Mouse (Mus musculus): ENCODE results near the gene Marcks. TPM values are rescaled to one million over a fixed set of nuclear protein-coding genes. Genes with fewer than 3 reads are reported as not detected.

Gene Marcks
- polyA plus RNA-seq, 1 experiment from 2014 or later: 309 TPM

DNA sequence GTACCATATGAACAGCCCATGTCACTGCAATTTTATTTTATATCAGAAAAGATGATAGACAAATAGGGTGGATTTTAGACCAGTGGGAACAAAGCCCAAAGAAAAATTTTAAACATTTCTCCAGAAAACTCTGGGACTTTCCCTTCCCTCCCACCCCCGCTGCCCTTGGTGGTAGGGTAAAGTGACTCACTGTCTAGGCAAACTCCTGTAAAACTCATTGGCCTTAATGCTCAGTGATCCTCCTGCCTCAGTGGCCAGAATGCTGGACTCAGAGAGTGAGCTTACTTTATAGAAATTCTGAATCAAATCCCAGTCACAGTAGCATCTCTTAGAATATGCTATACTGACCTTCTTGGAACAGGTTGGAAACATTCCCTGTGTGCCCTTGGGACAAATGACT lies 6.7 kb upstream of the Marcks start:
- Histone ChIP-seq H3K4me1 (peaks cover 6% of the 10 kb centered on the region; the same call in 1 of the 2 replicates), H3K27ac (no peak overlapping the region), H3K9ac (no peak overlapping the region), H3K27me3 (replicated peaks) (no peaks in the 10 kb centered on the region), H3K9me3 (no peaks in the 10 kb centered on the region), H3K4me2 (replicated peaks) (no peak overlapping the region), H3K4me3 (no peak overlapping the region), H3K36me3 (no peaks in the 10 kb centered on the region)
- no peak for ATAC-seq (ENCODE audit: low FRiP score, low read depth)
- 82% methylated on average over 1 of the region's 1 CpGs for WGBS

DNA sequence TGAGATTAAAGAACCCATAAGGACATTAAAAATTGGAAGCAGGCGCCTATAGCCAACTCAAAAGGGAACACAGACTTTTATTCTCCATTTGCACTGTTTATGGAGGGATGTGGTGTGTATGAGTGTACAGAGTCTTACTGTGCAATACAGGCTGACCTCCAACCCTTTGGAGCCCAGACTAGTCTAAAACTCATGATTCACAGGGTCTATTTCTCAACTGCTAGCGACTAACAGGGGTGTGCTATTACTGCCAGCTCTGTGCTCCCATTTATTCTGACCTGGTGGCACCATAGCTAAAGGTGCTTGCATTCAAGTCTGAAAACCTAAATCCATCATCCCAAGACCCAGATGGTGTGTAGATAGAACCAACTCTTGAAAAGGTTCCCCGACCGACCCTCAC lies 2.9 kb upstream of the Marcks start:
- 54% methylated on average over 4 of the region's 4 CpGs for WGBS
- peaks cover 6% of the 10 kb centered on the region; the same call in 1 of the 2 replicates for H3K4me1 ChIP-seq
- peaks cover under 1% of the 10 kb centered on the region; the same call in 1 of the 2 replicates for H3K36me3 ChIP-seq
- H3K4me2 ChIP-seq (replicated peaks): peak overlapping the region; percentile 66
- H3K9ac ChIP-seq: peak overlapping the region; percentile 30; the same call in 1 of the 2 replicates
- H3K27me3 ChIP-seq (replicated peaks): no peaks in the 10 kb centered on the region
- peak overlapping the region; percentile 98; the same call in 1 of the 2 replicates for H3K27ac ChIP-seq
- H3K9me3 ChIP-seq: no peaks in the 10 kb centered on the region
- no peak for ATAC-seq (ENCODE audit: low FRiP score, low read depth)
- peak overlapping the region; percentile 100 for H3K4me3 ChIP-seq

DNA sequence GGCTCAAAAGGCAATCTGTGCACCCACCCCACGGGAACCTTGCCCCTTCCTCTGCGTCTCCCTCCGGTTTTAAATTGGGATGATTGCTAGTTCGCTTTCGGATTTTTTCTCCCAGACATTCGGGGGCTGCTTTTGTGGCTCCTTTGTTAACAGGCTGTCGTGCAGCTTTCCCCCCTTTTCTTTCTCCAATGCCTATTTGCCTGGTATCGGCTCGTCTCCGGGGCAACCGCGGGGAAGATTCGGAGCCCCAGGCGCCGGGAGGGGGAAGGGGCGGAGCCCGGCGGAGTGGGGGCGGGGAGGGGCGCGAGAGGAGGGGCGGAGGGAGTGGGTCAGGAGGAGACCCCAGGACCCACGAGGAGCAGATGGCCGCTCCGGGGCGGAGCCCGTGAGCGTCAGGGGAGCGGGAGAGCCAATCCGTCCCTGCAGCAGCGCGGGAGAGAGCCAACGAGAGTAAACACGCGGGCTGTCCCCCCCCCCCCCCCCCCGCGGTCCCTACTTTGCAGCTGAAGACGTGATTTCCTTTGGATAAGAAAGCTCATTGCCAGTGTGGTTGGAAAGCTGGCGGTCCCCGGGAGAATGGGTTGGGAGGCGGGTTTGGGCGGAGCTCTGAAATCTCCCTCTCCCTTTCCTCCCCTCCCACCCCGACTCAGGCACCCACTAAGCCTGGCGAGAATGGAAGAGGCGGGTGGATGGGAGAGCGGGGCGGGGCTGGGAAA lies 2.2 kb upstream of the Marcks start:
- H3K27me3 ChIP-seq (replicated peaks): no peaks in the 10 kb centered on the region
- peak overlapping the region; percentile 66 for H3K4me2 ChIP-seq (replicated peaks)
- peak overlapping the region; percentile 100 for H3K9ac ChIP-seq
- under 1% methylated on average over 44 of the region's 47 CpGs for WGBS
- H3K36me3 ChIP-seq: peaks cover 8% of the 10 kb centered on the region
- H3K4me3 ChIP-seq: peak overlapping the region; percentile 100
- peaks cover 6% of the 10 kb centered on the region; the same call in 1 of the 2 replicates for H3K4me1 ChIP-seq
- no peaks in the 10 kb centered on the region for H3K9me3 ChIP-seq
- ATAC-seq (ENCODE audit: low FRiP score, low read depth): peak; percentile 89
- H3K27ac ChIP-seq: peak overlapping the region; percentile 98

DNA sequence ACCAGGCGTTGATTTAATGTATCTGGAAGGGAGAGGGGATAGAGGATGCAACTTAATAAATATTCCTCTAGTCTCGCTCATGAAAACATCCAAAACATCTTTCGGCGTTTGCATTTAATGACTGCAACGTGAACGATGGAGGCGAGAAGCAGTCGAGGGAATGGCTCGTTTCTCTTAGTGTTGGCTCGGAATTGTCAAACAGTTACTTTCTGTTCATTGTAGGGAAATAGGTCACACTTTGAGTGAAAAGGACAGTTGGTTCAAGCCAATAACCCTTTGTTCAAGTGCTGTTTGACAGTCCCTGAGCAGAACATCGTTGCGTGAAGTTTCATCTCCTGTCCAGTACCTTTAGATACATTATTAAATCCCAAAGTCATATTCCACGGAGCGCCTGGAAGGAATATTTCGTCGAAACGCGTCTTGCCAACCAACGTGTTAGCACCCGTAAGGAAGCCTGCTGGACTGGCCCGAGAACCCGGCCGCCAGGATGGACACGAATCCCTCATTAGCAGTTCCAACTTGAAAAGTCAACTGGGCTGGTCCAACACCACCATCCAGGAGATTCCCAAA lies 1.5 kb upstream of the Marcks start:
- Histone ChIP-seq H3K9ac (peak overlapping the region; percentile 100), H3K27ac (peak overlapping the region; percentile 98), H3K4me2 (replicated peaks) (peak overlapping the region; percentile 66), H3K36me3 (peaks cover 9% of the 10 kb centered on the region), H3K9me3 (no peaks in the 10 kb centered on the region), H3K27me3 (replicated peaks) (no peaks in the 10 kb centered on the region), H3K4me3 (peak overlapping the region; percentile 100), H3K4me1 (peaks cover 6% of the 10 kb centered on the region; the same call in 1 of the 2 replicates)
- under 1% methylated on average over 24 of the region's 24 CpGs for WGBS
- peak; percentile 19 for ATAC-seq (ENCODE audit: low FRiP score, low read depth)

DNA sequence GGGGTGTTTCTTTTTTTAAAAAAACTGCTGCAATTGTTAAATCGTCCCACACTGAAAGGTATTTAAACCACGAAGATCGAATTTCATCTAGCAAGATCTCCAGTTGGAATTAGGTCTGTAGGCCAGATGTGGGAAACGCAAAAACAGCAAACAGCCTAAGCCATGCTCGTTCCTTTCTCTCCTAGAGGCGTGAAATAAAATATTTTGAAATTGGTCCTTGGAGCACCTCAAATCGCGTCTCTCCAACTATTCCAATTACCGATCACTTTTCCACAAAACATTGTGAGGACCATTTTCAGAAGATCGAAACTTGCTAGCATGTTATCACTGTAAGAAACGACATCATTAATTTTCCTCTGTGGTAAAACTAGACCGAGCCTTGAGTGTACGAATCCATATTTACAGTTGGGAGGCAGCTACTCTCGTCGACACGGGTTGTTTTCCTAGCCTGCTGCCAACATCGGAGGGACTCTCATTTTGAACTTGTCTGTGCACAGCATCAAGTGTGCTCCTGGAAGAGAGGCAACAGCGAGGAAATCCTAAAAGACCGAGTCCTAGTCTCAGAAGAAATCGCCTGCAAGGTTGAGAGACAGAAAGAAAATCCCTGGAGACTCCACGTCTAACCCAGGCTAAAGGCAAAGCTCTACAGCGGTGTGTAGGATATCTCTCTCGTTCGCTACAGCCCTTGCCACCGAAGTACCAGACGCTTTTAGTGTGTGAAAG lies 884 bp upstream of the Marcks start:
- Histone ChIP-seq H3K4me3 (peak overlapping the region; percentile 100), H3K9ac (peak overlapping the region; percentile 100), H3K4me2 (replicated peaks) (peak overlapping the region; percentile 66), H3K27ac (peak overlapping the region; percentile 98), H3K27me3 (replicated peaks) (no peaks in the 10 kb centered on the region), H3K9me3 (no peaks in the 10 kb centered on the region), H3K4me1 (peaks cover 7% of the 10 kb centered on the region; the same call in 1 of the 2 replicates), H3K36me3 (peaks cover 12% of the 10 kb centered on the region)
- no peak for ATAC-seq (ENCODE audit: low FRiP score, low read depth)
- WGBS: under 1% methylated on average over 26 of the region's 26 CpGs

DNA sequence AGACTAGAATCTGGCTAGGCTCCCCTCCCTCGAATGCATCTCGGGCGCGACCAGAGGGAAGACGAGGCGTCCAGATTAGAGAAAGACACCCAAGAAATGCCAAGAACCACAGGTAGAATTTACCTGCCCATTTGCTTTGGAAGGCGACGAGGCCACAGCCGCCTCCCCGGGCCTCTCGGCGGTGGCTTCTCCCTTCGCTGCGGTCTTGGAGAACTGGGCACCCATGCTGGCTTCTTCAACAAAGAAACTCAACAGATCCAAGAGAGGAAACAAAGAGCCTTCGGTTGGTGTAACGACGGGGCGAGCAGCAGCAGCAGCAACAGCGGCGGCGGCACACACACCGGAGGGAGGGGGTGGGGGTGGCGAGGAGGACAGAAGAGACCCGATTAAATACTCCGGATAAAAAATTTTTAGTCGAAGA lies 399 bp downstream of the Marcks start:
- Histone ChIP-seq H3K4me3 (peak overlapping the region; percentile 100), H3K4me1 (peaks cover 12% of the 10 kb centered on the region; the same call in 1 of the 2 replicates), H3K36me3 (peaks cover 16% of the 10 kb centered on the region), H3K27me3 (replicated peaks) (no peaks in the 10 kb centered on the region), H3K9ac (peak overlapping the region; percentile 100), H3K27ac (peak overlapping the region; percentile 97), H3K9me3 (no peaks in the 10 kb centered on the region), H3K4me2 (replicated peaks) (no peak overlapping the region)
- 0 out of 2 replicates have a peak, but pooled peaks have one; percentile 4 for ATAC-seq (ENCODE audit: low FRiP score, low read depth)
- under 1% methylated on average over 26 of the region's 26 CpGs for WGBS

DNA sequence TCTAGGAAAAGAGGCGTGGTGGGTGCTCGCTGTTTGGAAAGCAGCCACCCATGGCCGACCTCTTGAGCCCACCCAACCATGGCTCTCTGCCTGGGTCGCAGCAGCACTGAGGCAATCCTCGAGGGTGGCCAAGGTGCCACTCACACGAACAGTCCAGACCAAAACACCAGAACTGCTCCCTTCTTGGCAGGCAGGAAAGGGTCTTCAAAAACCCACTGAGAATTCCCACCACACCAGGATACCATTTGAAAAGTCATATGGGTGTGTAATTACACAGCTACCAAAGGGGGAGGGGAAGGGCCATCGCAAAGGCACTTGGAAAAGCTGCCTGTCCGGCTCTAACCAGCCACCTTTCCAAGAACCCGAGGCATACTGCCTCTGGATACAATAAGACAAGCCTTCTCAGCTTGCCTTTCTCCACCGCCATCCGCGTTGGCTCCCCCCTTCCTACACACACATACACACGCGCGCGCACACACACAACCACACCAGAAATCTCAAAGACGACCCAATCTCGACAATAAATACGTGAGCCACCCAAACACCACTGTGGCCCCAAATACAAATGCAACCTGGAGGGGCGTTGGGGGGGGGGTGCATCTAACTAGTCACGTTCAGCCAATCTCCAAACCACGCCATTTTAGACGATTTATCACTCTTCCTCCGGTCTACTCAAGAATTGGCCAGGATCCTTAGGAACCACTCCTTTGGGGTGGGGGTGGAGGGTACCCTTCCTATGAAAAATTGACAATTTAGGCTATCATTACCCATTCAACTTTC lies 999 bp downstream of the Marcks start:
- ATAC-seq (ENCODE audit: low FRiP score, low read depth): no peak
- Histone ChIP-seq H3K4me3 (peak overlapping the region; percentile 100), H3K27ac (peak overlapping the region; percentile 97), H3K4me1 (peaks cover 12% of the 10 kb centered on the region; the same call in 1 of the 2 replicates), H3K9me3 (no peaks in the 10 kb centered on the region), H3K4me2 (replicated peaks) (0 out of 2 replicates have a peak overlapping the region, but pooled peaks have one; percentile 14), H3K27me3 (replicated peaks) (no peaks in the 10 kb centered on the region), H3K9ac (peak overlapping the region; percentile 100), H3K36me3 (peaks cover 19% of the 10 kb centered on the region)
- WGBS: under 1% methylated on average over 24 of the region's 24 CpGs

DNA sequence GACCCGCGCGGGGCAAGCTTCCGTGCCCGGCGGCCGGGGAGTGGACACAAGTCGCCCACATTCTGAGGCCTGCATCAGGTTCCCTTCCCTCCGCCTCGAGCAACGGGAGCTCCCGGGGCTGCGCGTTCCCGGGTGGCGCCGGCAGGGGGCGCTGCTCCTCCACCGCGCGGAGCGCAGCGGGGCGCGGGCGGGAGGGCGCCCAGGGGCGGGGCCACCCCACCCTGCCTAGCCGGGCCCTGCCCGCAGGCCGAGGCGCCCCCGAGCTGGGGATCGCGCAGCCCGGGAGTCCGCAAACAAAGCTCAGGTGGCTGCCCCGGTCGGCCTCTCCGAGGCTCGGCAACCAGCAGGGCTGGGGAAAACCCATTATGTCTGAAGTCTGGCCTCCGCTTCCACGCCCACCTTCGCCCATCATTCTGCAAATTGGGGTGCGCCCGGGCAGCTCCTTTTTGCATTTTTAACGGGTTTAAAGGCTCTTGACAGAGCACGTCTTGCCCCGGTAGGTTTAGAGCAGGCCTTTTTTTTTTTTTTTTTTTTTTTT lies 1.7 kb downstream of the Marcks start:
- peak; percentile 49 for ATAC-seq (ENCODE audit: low FRiP score, low read depth)
- H3K4me2 ChIP-seq (replicated peaks): peak overlapping the region; percentile 78
- H3K9ac ChIP-seq: peak overlapping the region; percentile 100
- peak overlapping the region; percentile 100 for H3K4me3 ChIP-seq
- H3K27ac ChIP-seq: peak overlapping the region; percentile 97
- H3K9me3 ChIP-seq: no peaks in the 10 kb centered on the region
- H3K4me1 ChIP-seq: peaks cover 12% of the 10 kb centered on the region; the same call in 1 of the 2 replicates
- no peaks in the 10 kb centered on the region for H3K27me3 ChIP-seq (replicated peaks)
- peaks cover 21% of the 10 kb centered on the region for H3K36me3 ChIP-seq
- under 1% methylated on average over 49 of the region's 49 CpGs for WGBS

DNA sequence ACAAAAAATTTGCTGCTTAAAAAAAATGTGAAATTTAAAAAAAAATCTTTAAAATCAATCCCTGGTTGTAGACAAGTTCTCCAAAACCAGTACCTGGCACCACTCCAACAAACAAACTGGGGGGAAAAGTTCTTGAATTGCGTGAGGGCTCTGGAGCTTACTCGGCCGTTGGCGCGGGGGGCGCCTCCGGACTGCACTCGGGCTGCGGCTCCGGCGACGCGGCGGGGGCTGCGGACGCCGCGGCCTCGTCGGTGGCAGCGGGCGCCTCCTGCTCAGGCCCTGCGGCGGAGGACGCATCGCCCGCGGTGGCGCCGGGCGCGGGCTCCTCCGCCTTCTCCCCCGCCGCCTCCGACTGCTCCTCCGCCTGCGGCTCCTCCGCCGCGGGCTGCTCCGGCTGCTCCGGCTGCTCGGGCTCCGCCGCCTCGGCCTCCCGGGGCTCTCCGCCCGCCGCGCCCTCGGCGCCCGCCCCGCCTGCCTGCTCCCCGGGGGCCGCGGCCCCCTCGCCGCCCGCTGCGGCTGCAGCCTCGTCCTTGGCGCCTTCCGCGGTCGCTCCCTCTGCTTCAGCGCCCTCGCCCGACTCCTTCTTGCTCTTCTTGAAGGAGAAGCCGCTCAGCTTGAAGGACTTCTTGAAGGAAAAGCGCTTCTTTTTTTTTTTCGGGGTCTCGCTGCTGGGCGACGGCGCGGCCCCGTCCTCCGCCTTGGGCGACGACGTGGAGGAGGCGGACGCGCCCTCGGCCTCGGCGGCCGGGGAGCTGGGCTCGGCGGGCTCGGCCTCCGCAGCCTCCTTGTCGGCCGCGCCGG lies 2.6 kb downstream of the Marcks start:
- WGBS: under 1% methylated on average over 97 of the region's 99 CpGs
- peaks cover 21% of the 10 kb centered on the region for H3K36me3 ChIP-seq
- no peak for ATAC-seq (ENCODE audit: low FRiP score, low read depth)

DNA sequence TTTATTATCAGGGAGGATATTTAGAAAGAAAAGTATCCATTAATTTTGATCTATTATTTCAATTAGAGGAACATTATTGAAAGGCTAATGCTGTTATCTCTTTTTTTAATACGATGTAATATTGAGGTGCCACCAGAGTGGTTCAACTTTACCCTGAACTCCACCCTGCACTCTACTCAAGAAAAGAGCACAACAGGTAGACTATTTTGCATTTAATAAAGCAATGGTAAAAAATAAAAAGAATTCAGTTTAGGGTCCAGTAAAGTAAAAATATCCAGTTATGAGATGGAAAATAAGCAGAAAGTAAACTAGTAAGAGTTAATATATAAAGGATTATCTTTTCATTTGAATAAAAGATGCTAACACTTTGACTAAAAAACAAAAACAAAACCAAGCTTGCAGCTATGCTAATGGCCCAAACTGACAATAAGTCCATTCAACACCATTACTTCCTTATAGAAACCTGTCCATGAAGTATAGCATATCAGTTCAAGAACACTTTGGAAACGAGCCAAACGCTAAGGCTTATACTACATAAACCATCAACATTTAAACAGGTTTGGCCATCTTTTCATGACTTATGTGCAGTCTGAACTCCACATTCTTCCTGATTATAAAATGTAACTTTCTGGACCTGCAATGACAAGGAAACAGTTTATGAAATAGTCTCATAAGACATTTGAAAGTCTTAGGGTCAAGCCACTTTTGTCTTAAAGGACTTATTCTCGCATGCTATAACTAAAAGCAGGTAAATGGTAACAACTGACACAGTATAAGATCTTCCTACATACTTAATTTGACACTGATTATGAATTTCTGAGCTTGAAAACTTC lies 4.6 kb downstream of the Marcks start:
- H3K4me2 ChIP-seq (replicated peaks): peak overlapping the region; percentile 78
- 0 out of 2 replicates have a peak, but pooled peaks cover 7% of the 10 kb centered on the region for H3K4me1 ChIP-seq
- H3K9me3 ChIP-seq: no peaks in the 10 kb centered on the region
- no peak for ATAC-seq (ENCODE audit: low FRiP score, low read depth)
- peak overlapping the region; percentile 58 for H3K9ac ChIP-seq
- no peaks in the 10 kb centered on the region for H3K27me3 ChIP-seq (replicated peaks)
- 86% methylated on average over 4 of the region's 4 CpGs for WGBS
- H3K36me3 ChIP-seq: peaks cover 21% of the 10 kb centered on the region
- H3K4me3 ChIP-seq: no peak overlapping the region; the same call in 1 of the 2 replicates
- no peak overlapping the region for H3K27ac ChIP-seq

More for the DNA sequence above, 2.6 kb downstream of the Marcks start:
- H3K4me2 ChIP-seq (replicated peaks): peak overlapping the region; percentile 78
- no peaks in the 10 kb centered on the region for H3K9me3 ChIP-seq
- no peaks in the 10 kb centered on the region for H3K27me3 ChIP-seq (replicated peaks)
- 0 out of 2 replicates have a peak, but pooled peaks cover 7% of the 10 kb centered on the region for H3K4me1 ChIP-seq
- H3K4me3 ChIP-seq: peak overlapping the region; percentile 100
- H3K27ac ChIP-seq: peak overlapping the region; percentile 97
- peak overlapping the region; percentile 100 for H3K9ac ChIP-seq
